Mouse (Mus musculus) heart, adult 2 months (tissue): ENCODE results near the gene Naa16. TPM values are rescaled to one million over a fixed set of nuclear protein-coding genes. Genes with fewer than 3 reads are reported as not detected.

Experiments
- DNase-seq, 2 experiments: peaks; one replicate each; pipeline ENCODE4 v3.0.0; 2021
- H3K27ac ChIP-seq: fragments of 200-600 bp; 2 replicates; pipeline ENCODE4 v1.8.1; 2022
- H3K27me3 ChIP-seq: fragments of 200-500 bp; 2 replicates; pipeline ENCODE4 v1.6.1; 2012; ENCODE audit warnings: mild to moderate bottlenecking, low read length, inconsistent platforms, mixed read lengths; ENCODE audit not compliant: control insufficient read depth, insufficient read depth
- H3K36me3 ChIP-seq: fragments of 200-500 bp; 2 replicates; pipeline ENCODE4 v1.6.1; 2012; ENCODE audit warnings: low read length, inconsistent platforms; ENCODE audit not compliant: control insufficient read depth, insufficient read depth
- H3K4me1 ChIP-seq: fragments of 200-500 bp; 2 replicates; pipeline ENCODE4 v1.6.1; 2011; ENCODE audit warnings: low read length; ENCODE audit not compliant: control insufficient read depth, insufficient read depth
- H3K4me3 ChIP-seq: fragments of 200-600 bp; 2 replicates; pipeline ENCODE4 v1.8.1; 2022
- H3K79me2 ChIP-seq: fragments of 200-500 bp; replicated peaks from 2 replicates; pipeline ENCODE4 v1.6.1; 2012; ENCODE audit warnings: mild to moderate bottlenecking, inconsistent platforms, low read length, moderate library complexity, mixed read lengths; ENCODE audit not compliant: control insufficient read depth, insufficient read depth
- H3K9ac ChIP-seq: fragments of 200-500 bp; 2 replicates; pipeline ENCODE4 v1.6.1; 2012; ENCODE audit warnings: low read depth, mild to moderate bottlenecking, control low read depth, inconsistent platforms, low read length, mixed read lengths
- CTCF ChIP-seq: fragments of 200-600 bp; IDR thresholded peaks from 2 replicates; pipeline ENCODE4 v1.8.1; 2022; ENCODE audit warnings: antibody characterized with exemption, mild to moderate bottlenecking, moderate library complexity
- EP300 ChIP-seq: fragments of 200-500 bp; IDR thresholded peaks from 2 replicates; pipeline ENCODE4 v1.6.1; 2011; ENCODE audit warnings: low read depth, low read length, control low read depth; ENCODE audit not compliant: insufficient read depth
- POLR2A ChIP-seq: fragments of 200-500 bp; IDR thresholded peaks from 2 replicates; pipeline ENCODE4 v1.6.1; 2011; ENCODE audit warnings: mild to moderate bottlenecking, low read depth, low read length, control low read depth; ENCODE audit not compliant: insufficient read depth
- WGBS: fragments of 180-500 bp; shearing (Covaris S2); methylation state at CpG from one replicate; pipeline ENCODE4 v1.1.7; 2018; 5-methylcytosine and 5-hydroxymethylcytosine counted together
- intact Hi-C: fragments of 180-260 bp; cut with DNase I; formaldehyde crosslinking; loops from one replicate; pipeline ENCODE4 v1.15.1; 2025
- polyA plus RNA-seq: library from polyadenylated mRNA; depleted of rRNA; stranded (reverse); fragments of >200 nt; gene quantifications from 2 replicates; pipeline ENCODE4 v1.2.3, GENCODE M21; 2012; rRNA removed
- total RNA-seq, 2 experiments: library from RNA; stranded (reverse); gene quantifications; 2 replicates each; pipeline ENCODE4 v1.2.3; 2021

Naa16 gene
- total and polyA plus RNA-seq, 3 experiments: 1.8 to 9.7 (median 7.9) TPM

DNA sequence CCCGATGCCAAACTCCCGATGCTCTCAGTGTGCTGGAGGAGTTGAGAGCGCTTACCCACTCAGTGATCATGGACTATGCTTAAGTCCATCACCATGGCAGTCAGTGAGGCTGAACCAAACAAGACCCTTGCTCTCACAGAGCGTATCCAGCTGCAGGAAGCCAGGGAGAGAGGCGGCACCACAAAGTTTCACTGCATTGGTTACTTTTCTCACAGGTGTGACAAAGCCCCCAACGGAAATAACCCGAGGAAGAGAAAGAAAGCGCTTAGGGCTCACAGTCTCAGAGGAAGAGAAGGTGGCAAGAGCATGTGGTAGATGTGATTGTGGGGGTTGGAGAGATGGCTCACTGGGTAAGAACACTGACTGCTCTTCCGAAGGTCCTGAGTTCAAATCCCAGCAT, 110.1 kb downstream of the Naa16 start:
- no peak overlapping the region for H3K9ac ChIP-seq
- peaks cover 2% of the 10 kb centered on the region for H3K36me3 ChIP-seq
- no peaks in the 10 kb centered on the region for H3K79me2 ChIP-seq
- WGBS: 94% methylated on average over 9 of the region's 9 CpGs
- no peaks in the 10 kb centered on the region for H3K27me3 ChIP-seq
- H3K4me3 ChIP-seq: no peak overlapping the region
- H3K27ac ChIP-seq: peak overlapping the region; percentile 89
- H3K4me1 ChIP-seq: peaks cover 20% of the 10 kb centered on the region
- intact Hi-C loops: no loop called here
- TF ChIP-seq EP300: no peak
- no peak for TF ChIP-seq CTCF
- TF ChIP-seq POLR2A: no peak
- no peak for DNase-seq

DNA sequence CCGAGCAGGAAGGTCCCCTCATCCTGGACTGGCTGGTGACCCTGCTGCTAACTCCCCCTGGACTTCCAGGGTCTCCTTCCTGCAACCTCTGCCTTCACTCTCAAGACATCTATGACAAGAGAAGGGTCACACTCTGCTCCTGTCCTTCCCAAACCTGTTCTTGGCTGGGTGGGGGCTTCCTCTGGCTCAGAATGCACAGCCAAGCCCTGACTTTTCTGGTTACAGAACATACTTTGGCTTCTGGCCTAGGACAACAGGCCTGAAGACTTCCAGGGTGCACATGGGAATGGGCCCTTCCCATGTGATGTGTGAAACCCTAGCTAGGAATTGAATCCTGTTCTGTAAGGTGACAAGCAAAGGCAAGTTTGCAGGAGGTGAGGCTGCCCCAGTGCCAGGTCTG, 111.1 kb downstream of the Naa16 start:
- intact Hi-C loops: loop anchor here (1.0 kb wide), 1 partner anchor 15 kb away; no protein-coding TSS in a partner anchor
- Histone ChIP-seq H3K4me1 (peaks cover 20% of the 10 kb centered on the region), H3K36me3 (peaks cover 2% of the 10 kb centered on the region), H3K79me2 (no peaks in the 10 kb centered on the region), H3K9ac (no peak overlapping the region), H3K4me3 (no peak overlapping the region), H3K27ac (peak overlapping the region; percentile 89), H3K27me3 (no peaks in the 10 kb centered on the region)
- TF ChIP-seq CTCF: no peak
- peak; percentile 87; the same call in 1 of the 2 replicates for TF ChIP-seq EP300
- peak in 1 of 2 experiments; percentile 44 for DNase-seq
- WGBS: 52% methylated on average over 1 of the region's 1 CpGs

DNA sequence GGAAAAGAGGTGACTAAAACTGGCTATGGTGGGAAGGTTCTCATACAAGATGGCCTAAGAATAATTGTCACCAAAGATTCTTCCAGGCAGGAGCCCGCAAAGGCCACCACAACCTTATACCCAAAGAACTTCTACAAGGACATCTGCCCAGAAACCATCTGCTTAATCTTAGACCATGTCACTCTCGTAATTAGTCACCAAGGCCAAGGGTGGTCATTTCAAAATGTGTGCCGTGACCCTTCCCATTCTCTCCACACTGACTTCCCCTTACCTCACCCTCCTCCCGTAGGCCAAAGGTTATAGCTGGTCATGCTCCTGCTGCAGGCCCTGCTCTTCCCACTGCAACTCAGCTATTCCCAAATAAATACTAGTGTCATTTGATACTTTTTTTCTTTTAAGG, 111.7 kb downstream of the Naa16 start:
- 87% methylated on average over 4 of the region's 4 CpGs for WGBS
- intact Hi-C loops: loop anchor here (1.0 kb wide), 1 partner anchor 15 kb away; no protein-coding TSS in a partner anchor
- Histone ChIP-seq H3K79me2 (no peaks in the 10 kb centered on the region), H3K36me3 (peaks cover 2% of the 10 kb centered on the region), H3K4me3 (no peak overlapping the region), H3K27me3 (no peaks in the 10 kb centered on the region), H3K9ac (no peak overlapping the region), H3K4me1 (peaks cover 20% of the 10 kb centered on the region), H3K27ac (peak overlapping the region; percentile 89)
- TF ChIP-seq EP300: no peak
- no peak for TF ChIP-seq POLR2A
- no peak for TF ChIP-seq CTCF
- no peak for DNase-seq

DNA sequence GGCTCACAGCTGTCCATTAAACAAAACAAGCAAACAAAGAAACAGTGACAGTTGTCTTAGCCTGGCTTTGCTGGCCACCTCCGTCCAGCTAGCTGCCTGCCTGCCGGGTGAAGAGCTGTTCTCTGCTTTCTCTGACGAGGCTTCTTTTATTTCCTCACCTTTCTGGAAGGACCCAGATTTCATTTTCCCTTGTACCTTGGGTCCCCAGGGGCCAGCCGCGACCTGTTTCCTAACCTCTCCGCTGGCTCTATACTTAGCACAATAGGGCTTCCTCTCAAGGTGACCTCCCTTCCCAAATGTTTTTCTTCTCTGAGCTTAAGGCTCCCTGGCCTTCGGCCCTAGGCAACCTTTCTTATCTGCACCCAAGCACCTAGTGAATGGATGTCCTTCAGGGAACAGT, 112.7 kb downstream of the Naa16 start:
- H3K4me1 ChIP-seq: peaks cover 26% of the 10 kb centered on the region
- no peak overlapping the region for H3K4me3 ChIP-seq
- peak; percentile 68 to 78 for DNase-seq
- TF ChIP-seq EP300 (peak; percentile 96), CTCF (no peak), POLR2A (peak; percentile 58)
- peak overlapping the region; percentile 89 for H3K27ac ChIP-seq
- peaks cover 2% of the 10 kb centered on the region for H3K36me3 ChIP-seq
- intact Hi-C loops: no loop called here
- H3K9ac ChIP-seq: peak overlapping the region; percentile 7; the same call in 1 of the 2 replicates
- H3K27me3 ChIP-seq: no peaks in the 10 kb centered on the region
- WGBS: 40% methylated on average over 7 of the region's 7 CpGs
- no peaks in the 10 kb centered on the region for H3K79me2 ChIP-seq

- peaks cover 28% of the 10 kb centered on the region for H3K4me1 ChIP-seq
- no peaks in the 10 kb centered on the region for H3K27me3 ChIP-seq
- H3K27ac ChIP-seq: peak overlapping the region; percentile 38
- no peak overlapping the region for H3K9ac ChIP-seq
- no peak overlapping the region for H3K4me3 ChIP-seq
- intact Hi-C loops: no loop called here
- no peak for DNase-seq
- no peaks in the 10 kb centered on the region for H3K79me2 ChIP-seq
- H3K36me3 ChIP-seq: peaks cover 2% of the 10 kb centered on the region
- 88% methylated on average over 8 of the region's 8 CpGs for WGBS
- no peak for TF ChIP-seq POLR2A
- no peak for TF ChIP-seq EP300
- no peak for TF ChIP-seq CTCF
These were observed 114.6 kb downstream of the Naa16 start for GRCm38 (mm10) chr14:79275870-79276395.

- Histone ChIP-seq H3K9ac (no peak overlapping the region), H3K27ac (peak overlapping the region; percentile 86), H3K4me1 (peaks cover 28% of the 10 kb centered on the region), H3K36me3 (peaks cover 2% of the 10 kb centered on the region), H3K27me3 (no peaks in the 10 kb centered on the region), H3K79me2 (no peaks in the 10 kb centered on the region), H3K4me3 (no peak overlapping the region)
- TF ChIP-seq CTCF (no peak), EP300 (no peak), POLR2A (no peak)
- 52% methylated on average over 3 of the region's 3 CpGs for WGBS
- intact Hi-C loops: no loop called here
- peak in 1 of 2 experiments; percentile 1 for DNase-seq
These were observed 115.1 kb downstream of the Naa16 start for GRCm38 (mm10) chr14:79275441-79275840.

Other genes starting within 250 kb of the Naa16 start
- gene Zfp957, start 143.4 kb downstream of the Naa16 start, total RNA-seq: not detected
- gene Zfp957, start 143.4 kb downstream of the Naa16 start, polyA plus RNA-seq: not detected in 2 replicates
- 100 to 1,000 TPM in 1 of 2 experiments, 10 to 100 TPM in 1; 66.4 to 116 TPM for gene Rgcc, start 89.1 kb downstream of the Naa16 start, total RNA-seq
- 91.8 and 124 TPM in 2 replicates for gene Rgcc, start 89.1 kb downstream of the Naa16 start, polyA plus RNA-seq
- gene Mtrf1, start 7.0 kb upstream of the Naa16 start, total RNA-seq: 1 to 10 TPM; 7.3 to 7.9 TPM
- 4.5 and 7.0 TPM in 2 replicates for gene Mtrf1, start 7.0 kb upstream of the Naa16 start, polyA plus RNA-seq
- gene Kbtbd7, start 35.7 kb upstream of the Naa16 start, total RNA-seq: 1 to 10 TPM; 9.3 to 9.8 TPM
- 2.9 and 4.7 TPM in 2 replicates for gene Kbtbd7, start 35.7 kb upstream of the Naa16 start, polyA plus RNA-seq
- gene Kbtbd6, start 61.1 kb upstream of the Naa16 start, total RNA-seq: under 1 TPM; 0.10 to 0.14 TPM
- gene Kbtbd6, start 61.1 kb upstream of the Naa16 start, polyA plus RNA-seq: 0.08 and 0.20 TPM in 2 replicates
- 10 to 100 TPM; 13.3 to 13.7 TPM for gene Elf1, start 90.4 kb upstream of the Naa16 start, total RNA-seq
- 6.6 and 11.3 TPM in 2 replicates for gene Elf1, start 90.4 kb upstream of the Naa16 start, polyA plus RNA-seq
- 10 to 100 TPM; 22.0 to 22.7 TPM for gene Wbp4, start 90.7 kb upstream of the Naa16 start, total RNA-seq
- 3.7 and 7.0 TPM in 2 replicates for gene Wbp4, start 90.7 kb upstream of the Naa16 start, polyA plus RNA-seq
- gene Sugt1, start 196.9 kb upstream of the Naa16 start, total RNA-seq: 10 to 100 TPM; 52.4 to 64.9 TPM
- 5.7 and 16.9 TPM in 2 replicates for gene Sugt1, start 196.9 kb upstream of the Naa16 start, polyA plus RNA-seq